Mouse (Mus musculus): ENCODE data around the gene Slc4a4. TPM values are rescaled to one million over a fixed set of nuclear protein-coding genes. Genes with fewer than 3 reads are reported as not detected.

The Slc4a4 gene
- polyA plus RNA-seq, 1 experiment: 0.70 TPM

DNA sequence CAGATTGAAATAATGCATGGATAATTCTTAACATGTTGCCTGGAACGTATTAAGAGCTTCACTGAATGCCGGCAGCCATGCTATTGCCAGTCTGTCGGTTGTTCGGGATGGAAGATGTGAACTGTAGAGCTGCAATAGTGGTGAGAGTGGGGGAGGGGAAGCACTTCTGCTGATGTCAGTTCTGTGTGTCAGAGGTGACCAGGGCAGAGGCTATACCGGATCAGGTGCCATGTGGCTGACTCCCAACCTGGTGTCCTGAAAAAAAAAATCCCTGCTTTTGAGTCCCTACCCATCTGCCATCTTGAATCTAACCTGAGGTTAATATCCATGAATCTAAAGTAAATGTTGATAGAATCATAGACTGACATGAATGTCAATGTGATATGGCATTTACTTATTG lies 39.0 kb downstream of the Slc4a4 start:
- WGBS: 86% methylated on average over 5 of the region's 5 CpGs
- no peak overlapping the region for H3K4me3 ChIP-seq (replicated peaks; ENCODE audit: control insufficient read depth, low read depth, low read length)
- no peaks in the 10 kb centered on the region for H3K4me1 ChIP-seq (ENCODE audit: control insufficient read depth, insufficient read depth, low read length)
- no peak overlapping the region for H3K27ac ChIP-seq (ENCODE audit: control insufficient read depth, insufficient read depth, low read depth, low read length, poor library complexity)
- TF ChIP-seq CTCF (IDR thresholded peaks at IDR 0.05; ENCODE audit: control insufficient read depth, insufficient read depth, low read length) (no peak), POLR2A (IDR thresholded peaks at IDR 0.05; ENCODE audit: borderline replicate concordance, control insufficient read depth, low read depth, low read length) (no peak)

- WGBS: 18% methylated on average over 13 of the region's 13 CpGs
- H3K4me3 ChIP-seq (replicated peaks; ENCODE audit: control insufficient read depth, low read depth, low read length): no peak overlapping the region
- TF ChIP-seq POLR2A (IDR thresholded peaks at IDR 0.05; ENCODE audit: borderline replicate concordance, control insufficient read depth, low read depth, low read length) (no peak), CTCF (IDR thresholded peaks at IDR 0.05; ENCODE audit: control insufficient read depth, insufficient read depth, low read length) (no peak)
- H3K27ac ChIP-seq (ENCODE audit: control insufficient read depth, insufficient read depth, low read depth, low read length, poor library complexity): no peak overlapping the region
- no peaks in the 10 kb centered on the region for H3K4me1 ChIP-seq (ENCODE audit: control insufficient read depth, insufficient read depth, low read length)
Measured at GRCm38 (mm10) chr5:88928201-88928916, 41.7 kb downstream of the Slc4a4 start.

GRCm38 (mm10) chr5:88929392-88930094 lies 42.9 kb downstream of the Slc4a4 start:
- 72% methylated on average over 18 of the region's 18 CpGs for WGBS
- no peak overlapping the region for H3K27ac ChIP-seq (ENCODE audit: control insufficient read depth, insufficient read depth, low read depth, low read length, poor library complexity)
- H3K4me1 ChIP-seq (ENCODE audit: control insufficient read depth, insufficient read depth, low read length): no peaks in the 10 kb centered on the region
- H3K4me3 ChIP-seq (replicated peaks; ENCODE audit: control insufficient read depth, low read depth, low read length): no peak overlapping the region
- TF ChIP-seq POLR2A (IDR thresholded peaks at IDR 0.05; ENCODE audit: borderline replicate concordance, control insufficient read depth, low read depth, low read length) (no peak), CTCF (IDR thresholded peaks at IDR 0.05; ENCODE audit: control insufficient read depth, insufficient read depth, low read length) (no peak)

- H3K4me1 ChIP-seq (ENCODE audit: control insufficient read depth, insufficient read depth, low read length): no peaks in the 10 kb centered on the region
- H3K4me3 ChIP-seq (replicated peaks; ENCODE audit: control insufficient read depth, low read depth, low read length): no peak overlapping the region
- TF ChIP-seq CTCF (IDR thresholded peaks at IDR 0.05; ENCODE audit: control insufficient read depth, insufficient read depth, low read length) (no peak), POLR2A (IDR thresholded peaks at IDR 0.05; ENCODE audit: borderline replicate concordance, control insufficient read depth, low read depth, low read length) (no peak)
- H3K27ac ChIP-seq (ENCODE audit: control insufficient read depth, insufficient read depth, low read depth, low read length, poor library complexity): no peak overlapping the region
- WGBS: 80% methylated on average over 5 of the region's 5 CpGs
Measured at GRCm38 (mm10) chr5:88930129-88930528, 43.5 kb downstream of the Slc4a4 start.

GRCm38 (mm10) chr5:88930611-88931010 lies 44.0 kb downstream of the Slc4a4 start:
- no peak overlapping the region for H3K27ac ChIP-seq (ENCODE audit: control insufficient read depth, insufficient read depth, low read depth, low read length, poor library complexity)
- WGBS: 76% methylated on average over 11 of the region's 11 CpGs
- H3K4me1 ChIP-seq (ENCODE audit: control insufficient read depth, insufficient read depth, low read length): no peaks in the 10 kb centered on the region
- no peak overlapping the region for H3K4me3 ChIP-seq (replicated peaks; ENCODE audit: control insufficient read depth, low read depth, low read length)
- no peak for TF ChIP-seq CTCF (IDR thresholded peaks at IDR 0.05; ENCODE audit: control insufficient read depth, insufficient read depth, low read length)
- TF ChIP-seq POLR2A (IDR thresholded peaks at IDR 0.05; ENCODE audit: borderline replicate concordance, control insufficient read depth, low read depth, low read length): no peak

DNA sequence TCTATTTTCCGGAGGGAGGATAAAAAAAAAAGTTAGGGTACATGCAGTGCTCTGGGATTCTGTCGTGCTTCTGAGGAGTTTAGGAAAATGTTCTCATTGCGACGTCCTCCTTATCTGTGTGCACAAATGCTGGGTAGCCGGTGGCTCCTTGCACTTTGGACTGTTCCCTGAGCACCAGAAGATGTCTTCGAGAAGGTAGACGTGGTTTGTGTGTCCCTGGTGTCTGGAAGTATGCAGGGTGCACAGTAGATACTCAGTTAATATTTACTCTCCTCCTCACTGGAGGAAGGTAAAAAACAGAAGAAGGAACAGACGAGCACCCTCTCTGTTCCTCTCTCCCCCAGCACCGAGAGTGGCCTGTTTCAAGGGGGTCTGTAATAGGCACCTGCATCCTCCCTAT lies 44.6 kb downstream of the Slc4a4 start:
- no peak for TF ChIP-seq POLR2A (IDR thresholded peaks at IDR 0.05; ENCODE audit: borderline replicate concordance, control insufficient read depth, low read depth, low read length)
- no peak for TF ChIP-seq CTCF (IDR thresholded peaks at IDR 0.05; ENCODE audit: control insufficient read depth, insufficient read depth, low read length)
- Histone ChIP-seq H3K4me3 (replicated peaks; ENCODE audit: control insufficient read depth, low read depth, low read length) (no peak overlapping the region), H3K4me1 (ENCODE audit: control insufficient read depth, insufficient read depth, low read length) (no peaks in the 10 kb centered on the region), H3K27ac (ENCODE audit: control insufficient read depth, insufficient read depth, low read depth, low read length, poor library complexity) (no peak overlapping the region)
- WGBS: 80% methylated on average over 9 of the region's 9 CpGs

DNA sequence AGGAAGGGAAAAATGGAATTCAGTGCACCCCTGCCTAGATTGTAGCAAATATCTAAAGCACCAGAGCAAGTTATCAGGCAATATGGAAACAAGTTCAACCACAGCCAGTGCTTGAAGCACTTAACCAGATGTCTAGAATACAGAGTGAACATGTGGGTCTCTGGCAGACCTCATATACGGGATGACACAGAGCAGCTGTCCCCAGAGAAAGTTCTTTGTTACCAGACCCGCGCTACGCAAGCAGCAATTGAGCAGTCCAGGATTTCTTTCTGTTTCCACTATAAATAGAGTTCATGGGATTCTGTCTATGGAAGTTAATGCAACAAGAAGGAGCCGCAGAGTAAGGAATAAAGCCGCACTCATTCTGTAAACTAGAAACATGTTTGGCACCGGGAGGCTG lies 46.8 kb downstream of the Slc4a4 start:
- Histone ChIP-seq H3K4me1 (ENCODE audit: control insufficient read depth, insufficient read depth, low read length) (no peaks in the 10 kb centered on the region), H3K4me3 (replicated peaks; ENCODE audit: control insufficient read depth, low read depth, low read length) (no peak overlapping the region), H3K27ac (ENCODE audit: control insufficient read depth, insufficient read depth, low read depth, low read length, poor library complexity) (no peak overlapping the region)
- TF ChIP-seq CTCF (IDR thresholded peaks at IDR 0.05; ENCODE audit: control insufficient read depth, insufficient read depth, low read length) (no peak), POLR2A (IDR thresholded peaks at IDR 0.05; ENCODE audit: borderline replicate concordance, control insufficient read depth, low read depth, low read length) (no peak)
- 74% methylated on average over 7 of the region's 7 CpGs for WGBS

DNA sequence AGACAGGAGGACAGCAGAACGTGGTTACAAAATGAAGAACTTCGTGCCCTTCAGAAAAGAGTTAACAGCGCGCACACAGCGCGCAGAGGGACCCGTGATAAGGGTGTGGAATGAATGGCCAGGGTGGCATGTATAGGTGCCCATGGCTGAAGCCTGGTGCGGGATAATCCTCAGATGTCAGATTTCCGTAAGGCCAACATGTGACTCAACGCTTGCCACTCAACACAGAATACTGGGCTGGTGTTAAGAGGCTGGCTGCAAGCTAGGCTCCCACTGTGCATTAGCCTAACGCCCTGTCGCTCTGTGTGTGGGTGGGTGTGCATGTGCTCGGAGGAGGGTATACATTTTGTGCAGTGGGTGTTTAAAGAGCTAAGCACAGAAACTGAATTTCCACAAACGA lies 47.3 kb downstream of the Slc4a4 start:
- Histone ChIP-seq H3K4me1 (ENCODE audit: control insufficient read depth, insufficient read depth, low read length) (no peaks in the 10 kb centered on the region), H3K4me3 (replicated peaks; ENCODE audit: control insufficient read depth, low read depth, low read length) (no peak overlapping the region), H3K27ac (ENCODE audit: control insufficient read depth, insufficient read depth, low read depth, low read length, poor library complexity) (no peak overlapping the region)
- 25% methylated on average over 14 of the region's 14 CpGs for WGBS
- TF ChIP-seq POLR2A (IDR thresholded peaks at IDR 0.05; ENCODE audit: borderline replicate concordance, control insufficient read depth, low read depth, low read length) (no peak), CTCF (IDR thresholded peaks at IDR 0.05; ENCODE audit: control insufficient read depth, insufficient read depth, low read length) (no peak)
